Mouse (Mus musculus): ENCODE measurements around the gene Slu7. TPM values are rescaled to one million over a fixed set of nuclear protein-coding genes. Genes with fewer than 3 reads are reported as not detected.

Slu7 gene
- polyA plus RNA-seq, 1 experiment from 2014 or later: 56.0 TPM

GRCm38 (mm10) chr11:43399297-43399696 lies 34.2 kb upstream of the Slu7 start:
- DNase-seq (ENCODE audit: low spot score) (peak; percentile 25), ATAC-seq (peak; percentile 43; the same call in 1 of the 2 replicates)
- H3K27ac ChIP-seq (ENCODE audit: low read length): no peak overlapping the region
- H3K27me3 ChIP-seq (replicated peaks; ENCODE audit: insufficient read depth, low read length): no peaks in the 10 kb centered on the region
- H3K4me3 ChIP-seq (ENCODE audit: low read depth, low read length): no peak overlapping the region
- no peak overlapping the region for H3K9ac ChIP-seq (replicated peaks; ENCODE audit: low read depth)
- H3K9me3 ChIP-seq (ENCODE audit: low read length): no peaks in the 10 kb centered on the region
- H3K4me2 ChIP-seq (replicated peaks; ENCODE audit: low read depth, low read length): no peak overlapping the region
- H3K36me3 ChIP-seq (ENCODE audit: insufficient read depth, low read length): no peaks in the 10 kb centered on the region
- no peak for TF ChIP-seq EP300 (IDR thresholded peaks at IDR 0.05)
- peak; percentile 58 for TF ChIP-seq CTCF (IDR thresholded peaks at IDR 0.05)
- H3K4me1 ChIP-seq (ENCODE audit: insufficient read depth, low read depth, low read length): no peaks in the 10 kb centered on the region
- 40% methylated on average over 4 of the region's 4 CpGs for WGBS

GRCm38 (mm10) chr11:43400131-43400530 lies 33.4 kb upstream of the Slu7 start:
- no peaks in the 10 kb centered on the region for H3K36me3 ChIP-seq (ENCODE audit: insufficient read depth, low read length)
- no peak overlapping the region for H3K9ac ChIP-seq (replicated peaks; ENCODE audit: low read depth)
- H3K9me3 ChIP-seq (ENCODE audit: low read length): no peaks in the 10 kb centered on the region
- H3K4me2 ChIP-seq (replicated peaks; ENCODE audit: low read depth, low read length): no peak overlapping the region
- TF ChIP-seq EP300 (IDR thresholded peaks at IDR 0.05) (no peak), CTCF (IDR thresholded peaks at IDR 0.05) (no peak)
- no peak overlapping the region for H3K4me3 ChIP-seq (ENCODE audit: low read depth, low read length)
- no peaks in the 10 kb centered on the region for H3K27me3 ChIP-seq (replicated peaks; ENCODE audit: insufficient read depth, low read length)
- H3K27ac ChIP-seq (ENCODE audit: low read length): no peak overlapping the region
- H3K4me1 ChIP-seq (ENCODE audit: insufficient read depth, low read depth, low read length): no peaks in the 10 kb centered on the region
- ATAC-seq (no peak), DNase-seq (ENCODE audit: low spot score) (no peak)
- WGBS: 100% methylated on average over 1 of the region's 1 CpGs

- H3K27me3 ChIP-seq (replicated peaks; ENCODE audit: insufficient read depth, low read length): no peaks in the 10 kb centered on the region
- ATAC-seq: no peak
- no peak overlapping the region for H3K4me3 ChIP-seq (ENCODE audit: low read depth, low read length)
- H3K9ac ChIP-seq (replicated peaks; ENCODE audit: low read depth): no peak overlapping the region
- H3K4me1 ChIP-seq (ENCODE audit: insufficient read depth, low read depth, low read length): no peaks in the 10 kb centered on the region
- H3K27ac ChIP-seq (ENCODE audit: low read length): no peak overlapping the region
- no peaks in the 10 kb centered on the region for H3K36me3 ChIP-seq (ENCODE audit: insufficient read depth, low read length)
- H3K9me3 ChIP-seq (ENCODE audit: low read length): no peaks in the 10 kb centered on the region
- H3K4me2 ChIP-seq (replicated peaks; ENCODE audit: low read depth, low read length): no peak overlapping the region
- no peak for DNase-seq (ENCODE audit: low spot score)
- TF ChIP-seq EP300 (IDR thresholded peaks at IDR 0.05): no peak
- no peak for TF ChIP-seq CTCF (IDR thresholded peaks at IDR 0.05)
- WGBS: 76% methylated on average over 15 of the region's 15 CpGs
Observed at GRCm38 (mm10) chr11:43404150-43404807, 29.3 kb upstream of the Slu7 start.

- ATAC-seq: no peak
Observed at GRCm38 (mm10) chr11:43408888-43409287, 24.7 kb upstream of the Slu7 start.

GRCm38 (mm10) chr11:43410291-43410690 lies 23.3 kb upstream of the Slu7 start:
- H3K4me3 ChIP-seq (ENCODE audit: low read depth, low read length): no peak overlapping the region
- TF ChIP-seq EP300 (IDR thresholded peaks at IDR 0.05) (no peak), CTCF (IDR thresholded peaks at IDR 0.05) (no peak)
- ATAC-seq: no peak
- no peaks in the 10 kb centered on the region for H3K27me3 ChIP-seq (replicated peaks; ENCODE audit: insufficient read depth, low read length)
- no peaks in the 10 kb centered on the region for H3K9me3 ChIP-seq (ENCODE audit: low read length)
- H3K4me1 ChIP-seq (ENCODE audit: insufficient read depth, low read depth, low read length): no peaks in the 10 kb centered on the region
- 66% methylated on average over 7 of the region's 7 CpGs for WGBS
- no peaks in the 10 kb centered on the region for H3K36me3 ChIP-seq (ENCODE audit: insufficient read depth, low read length)
- no peak overlapping the region for H3K9ac ChIP-seq (replicated peaks; ENCODE audit: low read depth)
- no peak overlapping the region for H3K4me2 ChIP-seq (replicated peaks; ENCODE audit: low read depth, low read length)
- H3K27ac ChIP-seq (ENCODE audit: low read length): no peak overlapping the region
- no peak for DNase-seq (ENCODE audit: low spot score)

More at GRCm38 (mm10) chr11:43408888-43409287, 24.7 kb upstream of the Slu7 start:
- WGBS: 72% methylated on average over 2 of the region's 2 CpGs
- Histone ChIP-seq H3K9me3 (ENCODE audit: low read length) (no peaks in the 10 kb centered on the region), H3K36me3 (ENCODE audit: insufficient read depth, low read length) (no peaks in the 10 kb centered on the region), H3K4me3 (ENCODE audit: low read depth, low read length) (no peak overlapping the region), H3K27me3 (replicated peaks; ENCODE audit: insufficient read depth, low read length) (no peaks in the 10 kb centered on the region), H3K4me1 (ENCODE audit: insufficient read depth, low read depth, low read length) (no peaks in the 10 kb centered on the region), H3K9ac (replicated peaks; ENCODE audit: low read depth) (no peak overlapping the region), H3K4me2 (replicated peaks; ENCODE audit: low read depth, low read length) (no peak overlapping the region), H3K27ac (ENCODE audit: low read length) (no peak overlapping the region)
- DNase-seq (ENCODE audit: low spot score): no peak
- TF ChIP-seq CTCF (IDR thresholded peaks at IDR 0.05): no peak
- no peak for TF ChIP-seq EP300 (IDR thresholded peaks at IDR 0.05)

GRCm38 (mm10) chr11:43411413-43411812 lies 22.1 kb upstream of the Slu7 start:
- no peaks in the 10 kb centered on the region for H3K4me1 ChIP-seq (ENCODE audit: insufficient read depth, low read depth, low read length)
- H3K9me3 ChIP-seq (ENCODE audit: low read length): no peaks in the 10 kb centered on the region
- 0% methylated on average over 1 of the region's 1 CpGs for WGBS
- H3K27ac ChIP-seq (ENCODE audit: low read length): no peak overlapping the region
- peak; percentile 17; the same call in 1 of the 2 replicates for ATAC-seq
- H3K4me2 ChIP-seq (replicated peaks; ENCODE audit: low read depth, low read length): no peak overlapping the region
- peak; percentile 75 for DNase-seq (ENCODE audit: low spot score)
- no peaks in the 10 kb centered on the region for H3K27me3 ChIP-seq (replicated peaks; ENCODE audit: insufficient read depth, low read length)
- H3K9ac ChIP-seq (replicated peaks; ENCODE audit: low read depth): no peak overlapping the region
- peak; percentile 93 for TF ChIP-seq CTCF (IDR thresholded peaks at IDR 0.05)
- TF ChIP-seq EP300 (IDR thresholded peaks at IDR 0.05): no peak
- no peak overlapping the region for H3K4me3 ChIP-seq (ENCODE audit: low read depth, low read length)
- no peaks in the 10 kb centered on the region for H3K36me3 ChIP-seq (ENCODE audit: insufficient read depth, low read length)
